Mouse (Mus musculus) CH12.LX (cell line): Measurements from ENCODE around the gene AK157302. TPM values are rescaled to one million over a fixed set of nuclear protein-coding genes. Genes with fewer than 3 reads are reported as not detected.
A peak's percentile ranks its signal among the peaks of the same experiment; 100 is the strongest.

Experiments used
- DNase-seq: peaks from one replicate; pipeline ENCODE4 v3.0.0-alpha.2; 2013; ENCODE audit errors: extremely low read depth
- H3K27ac ChIP-seq: 2 replicates; pipeline ENCODE4 v1.5.1; 2012; ENCODE audit warnings: low read depth, mild to moderate bottlenecking, control low read depth, moderate library complexity; ENCODE audit not compliant: insufficient read depth
- H3K27me3 ChIP-seq: replicated peaks from 2 replicates; pipeline ENCODE3; 2012; ENCODE audit warnings: inconsistent platforms
- H3K36me3 ChIP-seq, 2 experiments: replicated peaks in 1 of 2; 2 replicates each; pipeline versions ENCODE3 to v1.6.1; 2012; ENCODE audit warnings: inconsistent platforms in 1 of 2, low read length in 1 of 2, mild to moderate bottlenecking in 1 of 2, mixed read lengths in 1 of 2, moderate library complexity in 1 of 2; ENCODE audit not compliant: control insufficient read depth in 1 of 2, insufficient read depth in 1 of 2
- H3K4me1 ChIP-seq, 2 experiments: 2 replicates each; pipeline ENCODE4 v1.6.1; 2012; ENCODE audit warnings: inconsistent platforms in 1 of 2, moderate library complexity in 1 of 2; ENCODE audit not compliant: insufficient read depth in 2 of 2, control insufficient read depth in 1 of 2
- H3K4me2 ChIP-seq: 2 replicates; pipeline ENCODE4 v1.6.1; 2012; ENCODE audit warnings: low read depth, mild to moderate bottlenecking, control low read depth; ENCODE audit not compliant: poor library complexity, insufficient read depth, severe bottlenecking
- H3K4me3 ChIP-seq, 3 experiments: fragments of 150-350 bp in 1 of 3; sonication (generic) in 1 of 3; replicated peaks in 1 of 3; 2 replicates each; pipeline versions ENCODE3 to v1.5.1; 2011 to 2012; ENCODE audit warnings: low read depth in 2 of 3, low read length in 2 of 3, mild to moderate bottlenecking in 2 of 3, moderate library complexity in 2 of 3, control low read depth in 1 of 3, improper control_type of control experiment in 1 of 3, inconsistent platforms in 1 of 3, mixed read lengths in 1 of 3; ENCODE audit not compliant: poor library complexity in 1 of 3
- H3K79me2 ChIP-seq: replicated peaks from 2 replicates; pipeline ENCODE4 v1.6.1; 2012; ENCODE audit warnings: mild to moderate bottlenecking, moderate library complexity; ENCODE audit not compliant: control insufficient read depth, poor library complexity, insufficient read depth, severe bottlenecking; ENCODE audit errors: extremely low read depth
- H3K9ac ChIP-seq: 2 replicates; pipeline ENCODE4 v1.6.1; 2012; ENCODE audit warnings: low read depth, mild to moderate bottlenecking, control low read depth, moderate library complexity; ENCODE audit not compliant: insufficient read depth
- H3K9me3 ChIP-seq: replicated peaks from 2 replicates; pipeline ENCODE3; 2012; ENCODE audit warnings: low read length, inconsistent platforms, mixed read lengths
- CTCF ChIP-seq, 2 experiments: IDR thresholded peaks in 1 of 2; conservative IDR thresholded peaks in 1 of 2; 2 replicates each; pipeline ENCODE4 v1.5.1; 2011 to 2012; ENCODE audit warnings: low read depth in 2 of 2, low read length in 2 of 2, improper control_type of control experiment in 1 of 2, inconsistent platforms in 1 of 2, mild to moderate bottlenecking in 1 of 2, moderate library complexity in 1 of 2
- E2F4 ChIP-seq: IDR thresholded peaks from 2 replicates; pipeline ENCODE4 v1.6.1; 2011; ENCODE audit warnings: low read depth, low read length, improper control_type of control experiment; ENCODE audit not compliant: insufficient replicate concordance
- ELF1 ChIP-seq: IDR thresholded peaks from 2 replicates; pipeline ENCODE4 v1.6.1; 2014; ENCODE audit warnings: low read depth, mild to moderate bottlenecking, inconsistent platforms, low read length, improper control_type of control experiment
- EP300 ChIP-seq: IDR thresholded peaks from 2 replicates; pipeline ENCODE4 v1.6.1; 2011; ENCODE audit warnings: low read length, improper control_type of control experiment
- ETS1 ChIP-seq: conservative IDR thresholded peaks from 2 replicates; pipeline ENCODE4 v1.6.1; 2012; ENCODE audit warnings: low read depth, mild to moderate bottlenecking, inconsistent platforms, low read length, improper control_type of control experiment, moderate library complexity
- GABPA ChIP-seq: IDR thresholded peaks from 2 replicates; pipeline ENCODE4 v1.6.1; 2012; ENCODE audit warnings: low read depth, low read length, improper control_type of control experiment, inconsistent platforms; ENCODE audit not compliant: insufficient replicate concordance
- HCFC1 ChIP-seq: IDR thresholded peaks from 2 replicates; pipeline ENCODE4 v1.6.1; 2012; ENCODE audit warnings: low read depth, mild to moderate bottlenecking, inconsistent platforms, low read length, improper control_type of control experiment
- IRF4 ChIP-seq: IDR thresholded peaks from 2 replicates; pipeline ENCODE4 v1.6.1; 2014; ENCODE audit warnings: low read depth, mild to moderate bottlenecking, inconsistent platforms, low read length, improper control_type of control experiment
- JUN ChIP-seq: IDR thresholded peaks from 2 replicates; pipeline ENCODE4 v1.6.1; 2011; ENCODE audit warnings: low read depth, mild to moderate bottlenecking, low read length, improper control_type of control experiment, moderate library complexity; ENCODE audit not compliant: insufficient read depth
- MAFK ChIP-seq: IDR thresholded peaks from 2 replicates; pipeline ENCODE4 v1.6.1; 2011; ENCODE audit warnings: low read length, improper control_type of control experiment; ENCODE audit not compliant: insufficient replicate concordance
- MAX ChIP-seq: IDR thresholded peaks from 2 replicates; pipeline ENCODE4 v1.6.1; 2011; ENCODE audit warnings: low read length, improper control_type of control experiment
- MAZ ChIP-seq: IDR thresholded peaks from 2 replicates; pipeline ENCODE4 v1.6.1; 2012; ENCODE audit warnings: low read depth, mild to moderate bottlenecking, inconsistent platforms, low read length, improper control_type of control experiment, moderate library complexity
- MEF2A ChIP-seq: IDR thresholded peaks from 2 replicates; pipeline ENCODE4 v1.6.1; 2014; ENCODE audit warnings: low read depth, mild to moderate bottlenecking, inconsistent platforms, low read length, improper control_type of control experiment, borderline replicate concordance
- MXI1 ChIP-seq: IDR thresholded peaks from 2 replicates; pipeline ENCODE4 v1.6.1; 2011; ENCODE audit warnings: mild to moderate bottlenecking, low read depth, low read length, improper control_type of control experiment
- NRF1 ChIP-seq: IDR thresholded peaks from 2 replicates; pipeline ENCODE4 v1.6.1; 2014; ENCODE audit warnings: low read depth, mild to moderate bottlenecking, inconsistent platforms, low read length, improper control_type of control experiment, moderate library complexity
- PAX5 ChIP-seq: IDR thresholded peaks from 2 replicates; pipeline ENCODE4 v1.6.1; 2012; ENCODE audit warnings: low read length, inconsistent platforms, mixed read lengths
- SIN3A ChIP-seq: IDR thresholded peaks from 2 replicates; pipeline ENCODE4 v1.6.1; 2012; ENCODE audit warnings: low read length, improper control_type of control experiment, inconsistent platforms
- SMC3 ChIP-seq: IDR thresholded peaks from 2 replicates; pipeline ENCODE4 v1.6.1; 2011; ENCODE audit warnings: low read depth, low read length, improper control_type of control experiment
- TBP ChIP-seq: conservative IDR thresholded peaks from 2 replicates; pipeline ENCODE4 v1.6.1; 2011; ENCODE audit warnings: low read depth, low read length, improper control_type of control experiment
- USF1 ChIP-seq: IDR thresholded peaks from 2 replicates; pipeline ENCODE4 v1.6.1; 2014; ENCODE audit warnings: low read depth, mild to moderate bottlenecking, inconsistent platforms, low read length, improper control_type of control experiment
- USF2 ChIP-seq: conservative IDR thresholded peaks from 2 replicates; pipeline ENCODE4 v1.6.1; 2011; ENCODE audit warnings: low read depth, low read length, improper control_type of control experiment
- ZC3H11A ChIP-seq: IDR thresholded peaks from 2 replicates; pipeline ENCODE4 v1.6.1; 2012; ENCODE audit warnings: low read depth, mild to moderate bottlenecking, inconsistent platforms, low read length, improper control_type of control experiment
- ZKSCAN1 ChIP-seq: IDR thresholded peaks from 2 replicates; pipeline ENCODE4 v1.6.1; 2012; ENCODE audit warnings: low read depth, inconsistent platforms, low read length, improper control_type of control experiment, borderline replicate concordance
- ZMIZ1 ChIP-seq: IDR thresholded peaks from 2 replicates; pipeline ENCODE4 v1.6.1; 2012; ENCODE audit warnings: low read depth, mild to moderate bottlenecking, inconsistent platforms, low read length, improper control_type of control experiment
- ZNF384 ChIP-seq: IDR thresholded peaks from 2 replicates; pipeline ENCODE4 v1.6.1; 2012; ENCODE audit warnings: low read depth, low read length, improper control_type of control experiment, inconsistent platforms
- dilution Hi-C: fragments of 300-500 bp; cut with MboI; formaldehyde crosslinking; loops from 2 replicates; pipeline ENCODE4 v1.14.3; 2020; ENCODE audit warnings: low sequenced_read_pairs; ENCODE audit not compliant: extremely low pct_unique_long_range_greater_than_20kb, extremely low pct_ligation_motif_present
- in situ Hi-C: fragments of 300-500 bp; cut with MboI; formaldehyde crosslinking; loops from 3 replicates; pipeline ENCODE4 v1.14.3; 2019; ENCODE audit warnings: low sequenced_read_pairs, low pct_ligation_motif_present, low pct_unique_long_range_greater_than_20kb, mixed read lengths
- polyA plus RNA-seq: library from polyadenylated mRNA; unstranded; fragments of >175 nt; gene quantifications from 2 replicates; pipeline ENCODE4 v1.2.1, GENCODE M21; 2012; ENCODE audit warnings: low read depth; ENCODE audit not compliant: insufficient read length
- total RNA-seq, 2 experiments: library from RNA; depleted of rRNA; stranded (reverse); fragments of 300-350 nt in 1 of 2; fragments of >200 nt in 1 of 2; gene quantifications; 2 replicates each; pipeline ENCODE4 v1.2.3; 2012 to 2014

Gene AK157302
- total and polyA plus RNA-seq, 3 experiments = 0.17 to 0.47 TPM; not detected in 1

DNA sequence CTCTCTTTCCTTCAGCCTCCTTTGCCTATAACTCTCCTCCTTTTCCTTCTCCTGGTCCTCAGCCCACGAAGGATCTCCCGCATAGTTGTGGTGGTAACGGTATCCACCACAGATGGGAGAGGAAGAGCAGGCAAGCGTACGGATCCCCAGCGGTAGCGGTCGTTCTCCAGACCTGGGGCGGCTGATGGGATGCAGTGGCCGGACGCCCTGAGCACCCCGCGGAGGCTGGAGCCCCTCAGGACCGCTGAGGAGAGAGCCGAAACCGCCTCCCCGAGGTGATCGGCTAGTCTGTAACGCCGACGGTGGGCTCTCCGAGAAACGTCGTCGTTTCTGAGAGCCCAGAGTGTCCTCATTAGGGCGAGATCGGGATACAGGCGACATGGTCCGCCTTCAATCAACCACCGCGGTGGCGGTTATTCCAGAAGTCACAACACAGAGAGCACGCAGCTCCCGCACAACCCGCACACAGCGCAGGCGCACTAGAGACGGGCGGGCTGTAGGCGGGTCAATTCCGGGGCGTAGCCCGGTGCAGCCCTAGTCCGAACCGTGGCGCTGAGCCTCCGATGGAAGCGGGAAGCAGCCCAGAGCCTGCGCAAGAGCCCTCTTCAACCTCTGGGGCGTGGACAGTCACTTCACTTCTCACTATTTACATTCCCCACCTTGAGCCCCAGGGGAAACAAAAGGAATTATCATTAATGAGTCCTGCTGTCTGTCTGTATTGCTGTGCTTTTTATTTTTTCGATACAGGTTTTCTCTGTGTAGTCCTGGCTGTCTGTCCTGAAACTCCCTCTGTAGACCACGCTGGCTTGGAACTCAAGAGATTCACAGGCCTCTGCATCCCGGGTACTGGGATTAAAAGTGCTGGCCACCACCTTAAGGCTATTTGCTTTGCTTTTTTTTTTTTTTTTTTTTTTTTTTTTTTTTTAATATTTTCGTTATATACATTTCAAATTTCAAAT, 26.7 kb upstream of the AK157302 start, which contains the start of gene Nkapl (continued):
- TF ChIP-seq ELF1 (peak; percentile 65; the same call in 1 of the 2 replicates), CTCF (conservative IDR thresholded peaks at IDR 0.05 in 1 of 2, IDR thresholded peaks at IDR 0.05 in 1 of 2; ENCODE audit: low read depth in 2 of 2, low read length in 2 of 2) (no peak), MAFK (no peak), NRF1 (peak; percentile 90), E2F4 (no peak), MAZ (no peak), MAX (peak; percentile 63; the same call in 1 of the 2 replicates), TBP (no peak), USF1 (no peak), ZNF384 (no peak), EP300 (no peak), SIN3A (0 out of 2 replicates have a peak, but pooled peaks have one; percentile 7), IRF4 (no peak; the same call in 1 of the 2 replicates), MEF2A (peak; percentile 13; the same call in 1 of the 2 replicates)

DNA sequence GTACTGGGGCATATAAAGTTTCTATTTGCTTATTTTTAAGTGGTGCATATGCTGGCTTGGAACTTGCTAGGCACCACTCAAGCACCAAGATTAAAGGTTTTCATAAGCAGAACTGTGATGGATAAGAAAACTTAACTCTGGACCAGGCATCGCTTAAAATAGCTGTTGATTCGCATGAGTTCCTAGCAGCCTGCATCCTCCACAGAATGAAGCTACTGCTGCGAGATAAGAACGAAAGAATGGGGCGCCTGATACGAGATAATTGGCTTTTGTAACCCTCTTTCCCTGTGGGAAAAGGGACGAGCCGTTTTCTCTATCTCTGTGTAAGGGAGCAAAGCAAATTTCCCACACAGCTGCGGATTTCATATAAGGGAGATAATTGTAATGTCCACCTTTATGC, 25.9 kb upstream of the AK157302 start:
- H3K9ac ChIP-seq = no peak overlapping the region
- no peak for TF ChIP-seq MAFK
- no peak for TF ChIP-seq MXI1
- no peak for TF ChIP-seq ETS1
- TF ChIP-seq MAX = no peak
- TF ChIP-seq SIN3A = no peak
- TF ChIP-seq SMC3 = no peak
- TF ChIP-seq GABPA = no peak
- TF ChIP-seq USF1 = no peak
- no peak for TF ChIP-seq JUN
- TF ChIP-seq PAX5 = no peak
- no peak for TF ChIP-seq EP300
- TF ChIP-seq USF2 = no peak
- no peak for TF ChIP-seq ZC3H11A
- TF ChIP-seq HCFC1 = no peak
- TF ChIP-seq MAZ = no peak
- TF ChIP-seq ZKSCAN1 = no peak
- TF ChIP-seq NRF1 = no peak
- no peak for TF ChIP-seq ELF1
- TF ChIP-seq ZMIZ1 = no peak
- dilution Hi-C loops (no loop called here), in situ Hi-C loops (no loop called here)
- H3K4me3 ChIP-seq = no peak overlapping the region
- DNase-seq = no peak
- H3K27ac ChIP-seq = no peak overlapping the region
- H3K79me2 ChIP-seq = no peaks in the 10 kb centered on the region
- no peaks in the 10 kb centered on the region for H3K36me3 ChIP-seq
- peaks cover 2 to 4% of the 10 kb centered on the region in 2 experiments; a peak in 1 of 4 replicates for H3K4me1 ChIP-seq
- H3K4me2 ChIP-seq = peak overlapping the region; percentile 76
- peaks cover 2% of the 10 kb centered on the region for H3K27me3 ChIP-seq
- no peaks in the 10 kb centered on the region for H3K9me3 ChIP-seq
